Mouse (Mus musculus) layer of hippocampus, adult 8-10 months (tissue): ENCODE measurements at regions not wholly inside any gene's neighbourhood (a gene's known extent, or its start where the extent isn't known, plus 50 kb on each side); places are given as distances from the start of the nearest gene placed in this dataset.
A peak's percentile ranks its signal among the peaks of the same experiment; 100 is the strongest.

Experiments used
- DNase-seq, 2 experiments: peaks; one replicate each; pipeline ENCODE4 v3.0.0; 2022; ENCODE audit warnings: low spot score in 2 of 2

GRCm38 (mm10) chr6:143618558-143618957 lies 451.5 kb downstream of the Etnk1 start:
- no peak for DNase-seq

GRCm38 (mm10) chr6:143620583-143620982 lies 453.6 kb downstream of the Etnk1 start:
- no peak for DNase-seq

GRCm38 (mm10) chr6:143622161-143622560 lies 455.1 kb downstream of the Etnk1 start:
- peak; percentile 10 to 37 for DNase-seq

GRCm38 (mm10) chr6:143624901-143625300 lies 457.9 kb downstream of the Etnk1 start:
- no peak for DNase-seq

- DNase-seq = no peak
Observed at GRCm38 (mm10) chr6:143631581-143631980, 464.6 kb downstream of the Etnk1 start.

GRCm38 (mm10) chr6:143633710-143634109 lies 466.7 kb downstream of the Etnk1 start:
- DNase-seq = no peak

- DNase-seq = no peak
Observed at GRCm38 (mm10) chr6:143634334-143634733, 467.3 kb downstream of the Etnk1 start.

- no peak for DNase-seq
Observed at GRCm38 (mm10) chr6:143635043-143635442, 468.0 kb downstream of the Etnk1 start.

GRCm38 (mm10) chr6:143640652-143641051 lies 473.6 kb downstream of the Etnk1 start:
- DNase-seq = no peak

GRCm38 (mm10) chr6:143642052-143642451 lies 475.0 kb downstream of the Etnk1 start:
- DNase-seq = no peak

- DNase-seq = no peak
Observed at GRCm38 (mm10) chr6:143645989-143646388, 479.0 kb downstream of the Etnk1 start.

- no peak for DNase-seq
Observed at GRCm38 (mm10) chr6:143648501-143648900, 481.5 kb downstream of the Etnk1 start.

GRCm38 (mm10) chr6:143656576-143656975 lies 489.6 kb downstream of the Etnk1 start:
- peak; percentile 13 to 43 for DNase-seq

- DNase-seq = no peak
Observed at GRCm38 (mm10) chr6:143660837-143661236, 493.8 kb downstream of the Etnk1 start.

GRCm38 (mm10) chr6:143663306-143663705 lies 496.3 kb downstream of the Etnk1 start:
- DNase-seq = peak in 1 of 2 experiments; percentile 5

- DNase-seq = peak; percentile 15 to 38
Observed at GRCm38 (mm10) chr6:143665374-143665773, 498.4 kb downstream of the Etnk1 start.

GRCm38 (mm10) chr6:143668551-143668950 lies 501.5 kb downstream of the Etnk1 start:
- no peak for DNase-seq

- DNase-seq = no peak
Observed at GRCm38 (mm10) chr6:143669446-143670130, 502.6 kb downstream of the Etnk1 start.

GRCm38 (mm10) chr6:143690131-143690530 lies 523.1 kb downstream of the Etnk1 start:
- DNase-seq = no peak

- no peak for DNase-seq
Observed at GRCm38 (mm10) chr6:143690866-143691265, 523.8 kb downstream of the Etnk1 start.

GRCm38 (mm10) chr6:143697997-143698396 lies 531.0 kb downstream of the Etnk1 start:
- DNase-seq = no peak

GRCm38 (mm10) chr6:143703984-143704383 lies 537.0 kb downstream of the Etnk1 start:
- no peak for DNase-seq

GRCm38 (mm10) chr6:143706451-143706850 lies 539.4 kb downstream of the Etnk1 start:
- DNase-seq = no peak

GRCm38 (mm10) chr6:143714461-143714860 lies 547.4 kb downstream of the Etnk1 start:
- DNase-seq = peak in 1 of 2 experiments; percentile 11
